Mouse (Mus musculus) heart, embryonic 14.5 days (tissue): ENCODE results near the gene Gapvd1. TPM values are rescaled to one million over a fixed set of nuclear protein-coding genes. Genes with fewer than 3 reads are reported as not detected.

Experiments used
- ATAC-seq: fragments of 200-750 bp; cut with Nextera tagmentation; 2 replicates; pipeline ENCODE4 v1.8.0; 2017; ENCODE audit warnings: low read depth, moderate TSS enrichment; ENCODE audit not compliant: insufficient number of reproducible peaks, insufficient read depth, low FRiP score
- H3K27ac ChIP-seq, 2 experiments: fragments of 200-500 bp in 1 of 2; fragments of 300-500 bp in 1 of 2; sonication (generic) in 1 of 2; replicated peaks in 1 of 2; 2 replicates each; pipeline ENCODE4 v1.5.1; 2012 to 2014; ENCODE audit warnings: low read depth in 2 of 2, low read length in 2 of 2, control low read depth in 1 of 2, mild to moderate bottlenecking in 1 of 2, mixed read lengths in 1 of 2; ENCODE audit not compliant: control insufficient read depth in 1 of 2, insufficient read depth in 1 of 2
- H3K27me3 ChIP-seq: fragments of 300-500 bp; sonication (generic); 2 replicates; pipeline ENCODE4 v1.6.1; 2014; ENCODE audit warnings: mild to moderate bottlenecking, low read length, control low read depth; ENCODE audit not compliant: control insufficient read depth, insufficient read depth
- H3K36me3 ChIP-seq: fragments of 300-500 bp; sonication (generic); 2 replicates; pipeline ENCODE4 v1.6.1; 2014; ENCODE audit warnings: mild to moderate bottlenecking, control low read depth, low read length, mixed read lengths; ENCODE audit not compliant: control insufficient read depth, insufficient read depth
- H3K4me1 ChIP-seq, 2 experiments: fragments of 200-500 bp in 1 of 2; fragments of 300-500 bp in 1 of 2; sonication (generic) in 1 of 2; 2 replicates each; pipeline ENCODE4 v1.6.1; 2012 to 2014; ENCODE audit warnings: low read length in 2 of 2, control low read depth in 1 of 2, mixed read lengths in 1 of 2; ENCODE audit not compliant: control insufficient read depth in 2 of 2, insufficient read depth in 2 of 2
- H3K4me2 ChIP-seq: fragments of 300-500 bp; sonication (generic); 2 replicates; pipeline ENCODE4 v1.6.1; 2014; ENCODE audit warnings: mild to moderate bottlenecking, low read length
- H3K4me3 ChIP-seq, 2 experiments: fragments of 200-500 bp in 1 of 2; fragments of 300-500 bp in 1 of 2; sonication (generic) in 1 of 2; 2 replicates each; pipeline ENCODE4 v1.5.1; 2012 to 2014; ENCODE audit warnings: low read length in 2 of 2, mild to moderate bottlenecking in 2 of 2, control low read depth in 1 of 2, low read depth in 1 of 2, moderate library complexity in 1 of 2; ENCODE audit not compliant: control insufficient read depth in 1 of 2, insufficient read depth in 1 of 2
- H3K9ac ChIP-seq: fragments of 300-500 bp; sonication (generic); 2 replicates; pipeline ENCODE4 v1.6.1; 2014; ENCODE audit warnings: mild to moderate bottlenecking, low read length
- H3K9me3 ChIP-seq: fragments of 300-500 bp; sonication (generic); 2 replicates; pipeline ENCODE4 v1.6.1; 2016; ENCODE audit warnings: low read length, control low read depth; ENCODE audit not compliant: control insufficient read depth
- whole genome bisulfite sequencing: fragments of 180-500 bp; shearing (Covaris S2); extraction: QIAGEN DNeasy Blood & Tissue Kit; methylation state at CpG from one replicate; pipeline ENCODE4 v1.1.7; 2014; 5-methylcytosine and 5-hydroxymethylcytosine counted together
- polyA plus RNA-seq: library from polyadenylated mRNA; unstranded; fragments of >200 nt; fragmentation: Nextera tagmentation; extraction: Ambion mirVana; gene quantifications from 2 replicates; pipeline ENCODE4 v1.2.1, GENCODE M21; 2014

Gene Gapvd1
- polyA plus RNA-seq, 1 experiment from 2014 or later, result 66.2 TPM

DNA sequence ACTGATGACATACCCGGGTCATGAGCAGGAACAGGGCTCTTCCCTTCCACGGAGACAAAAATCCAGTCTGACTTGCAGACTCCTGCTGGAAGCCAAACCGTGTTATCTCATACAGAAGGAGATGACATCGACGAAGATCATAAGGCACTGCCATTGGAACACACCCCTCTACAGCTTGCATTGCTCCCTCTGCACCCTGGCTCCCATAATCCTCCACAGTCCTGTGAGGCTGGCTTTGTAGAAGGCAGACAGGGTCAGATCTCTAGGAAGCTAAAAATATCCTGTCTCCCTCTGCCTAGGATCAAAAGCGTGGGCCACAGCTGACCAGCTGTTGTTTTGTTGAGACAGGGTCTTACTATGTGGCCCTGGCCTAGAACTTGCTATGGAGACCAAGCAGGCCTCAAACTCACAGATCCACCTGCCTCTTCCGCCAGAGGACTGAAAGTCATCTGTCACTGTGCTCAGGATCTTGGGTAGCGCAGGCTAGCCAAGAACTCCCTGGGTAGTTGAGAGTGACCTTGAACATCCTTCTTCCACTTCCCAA, 85.8 kb downstream of the Gapvd1 start:
- ATAC-seq, result no peak
- H3K4me3 ChIP-seq, result peak overlapping the region in 1 of 2 experiments; percentile 10; a peak in 1 of 4 replicates

DNA sequence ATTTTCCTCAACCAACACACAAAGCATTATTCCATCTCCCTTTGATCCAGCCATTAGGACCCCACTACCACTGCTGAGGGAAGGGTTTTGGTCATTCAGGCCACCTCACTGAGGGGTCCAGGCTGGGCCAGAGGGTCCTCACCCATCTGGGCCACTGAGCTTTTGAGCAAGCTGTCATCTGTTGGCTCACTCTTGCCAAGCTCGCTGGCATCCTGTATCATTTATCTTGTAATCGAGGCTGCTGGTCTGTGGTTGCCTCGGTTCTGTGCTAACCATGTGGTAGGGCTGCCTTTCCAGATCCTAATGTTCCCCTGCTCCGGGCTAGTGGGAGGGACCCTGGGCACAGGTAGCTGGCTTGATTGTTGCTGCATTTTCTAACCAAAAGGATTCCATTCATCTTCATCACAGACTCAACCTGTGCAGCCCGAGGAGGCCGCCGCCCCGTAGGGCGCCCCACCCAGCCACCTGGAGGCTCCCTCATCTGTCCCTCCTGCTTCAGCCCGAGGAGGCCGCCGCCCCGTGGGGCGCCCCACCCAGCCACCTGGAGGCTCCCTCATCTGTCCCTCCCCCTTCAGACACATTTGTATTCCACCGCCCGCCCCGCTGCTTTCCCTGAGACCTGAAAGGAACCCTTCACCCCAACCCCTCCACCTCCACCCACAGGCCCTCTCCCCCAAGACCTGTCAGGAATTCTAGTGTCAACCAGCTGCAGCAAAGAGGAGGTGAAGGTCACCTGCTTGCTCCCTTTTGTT, 86.4 kb downstream of the Gapvd1 start:
- Histone ChIP-seq H3K4me2 (peak overlapping the region; percentile 50), H3K9me3 (no peaks in the 10 kb centered on the region), H3K27ac (peak overlapping the region; percentile 91), H3K9ac (0 out of 2 replicates have a peak overlapping the region, but pooled peaks have one; percentile 39), H3K4me1 (peaks cover 19 to 20% of the 10 kb centered on the region in 2 experiments), H3K27me3 (no peaks in the 10 kb centered on the region), H3K36me3 (peaks cover 2% of the 10 kb centered on the region; the same call in 1 of the 2 replicates), H3K4me3 (peak overlapping the region; percentile 1 to 10; a peak in 2 of 4 replicates)
- WGBS, result 44% methylated on average over 17 of the region's 17 CpGs
- no peak for ATAC-seq

More for the DNA sequence above, 85.8 kb downstream of the Gapvd1 start:
- peak overlapping the region; percentile 50 for H3K4me2 ChIP-seq
- H3K9me3 ChIP-seq, result no peaks in the 10 kb centered on the region
- peaks cover 19 to 20% of the 10 kb centered on the region in 2 experiments for H3K4me1 ChIP-seq
- H3K27me3 ChIP-seq, result no peaks in the 10 kb centered on the region
- peak overlapping the region; percentile 91 for H3K27ac ChIP-seq
- H3K9ac ChIP-seq, result peak overlapping the region; percentile 39; the same call in 1 of the 2 replicates
- H3K36me3 ChIP-seq, result peaks cover 9% of the 10 kb centered on the region; the same call in 1 of the 2 replicates
- 25% methylated on average over 8 of the region's 8 CpGs for WGBS

DNA sequence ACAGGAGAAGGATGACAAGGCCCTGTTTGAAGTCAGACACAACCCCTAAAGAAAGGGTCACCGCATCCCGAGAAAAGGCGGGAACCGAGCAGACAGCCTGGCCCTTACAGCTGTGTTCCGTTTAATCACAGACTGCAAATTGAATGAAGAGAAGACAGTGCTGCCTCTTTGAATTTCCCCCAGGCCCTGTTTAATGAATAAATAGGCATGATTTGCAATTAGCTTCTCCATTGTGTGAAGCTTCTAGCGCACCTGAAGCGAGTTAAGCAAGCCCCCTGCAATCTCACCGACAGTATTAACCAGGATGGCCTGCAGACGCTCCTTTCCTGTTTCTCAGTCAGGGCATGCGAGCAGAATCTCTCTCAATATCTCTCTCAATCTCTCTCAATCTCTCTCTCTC, 87.2 kb downstream of the Gapvd1 start:
- Histone ChIP-seq H3K27me3 (no peaks in the 10 kb centered on the region), H3K4me1 (peaks cover 19 to 20% of the 10 kb centered on the region in 2 experiments), H3K9ac (no peak overlapping the region), H3K4me2 (no peak overlapping the region), H3K4me3 (no peak overlapping the region), H3K9me3 (no peaks in the 10 kb centered on the region), H3K36me3 (no peaks in the 10 kb centered on the region), H3K27ac (no peak overlapping the region)
- no peak for ATAC-seq
- 62% methylated on average over 10 of the region's 10 CpGs for WGBS

DNA sequence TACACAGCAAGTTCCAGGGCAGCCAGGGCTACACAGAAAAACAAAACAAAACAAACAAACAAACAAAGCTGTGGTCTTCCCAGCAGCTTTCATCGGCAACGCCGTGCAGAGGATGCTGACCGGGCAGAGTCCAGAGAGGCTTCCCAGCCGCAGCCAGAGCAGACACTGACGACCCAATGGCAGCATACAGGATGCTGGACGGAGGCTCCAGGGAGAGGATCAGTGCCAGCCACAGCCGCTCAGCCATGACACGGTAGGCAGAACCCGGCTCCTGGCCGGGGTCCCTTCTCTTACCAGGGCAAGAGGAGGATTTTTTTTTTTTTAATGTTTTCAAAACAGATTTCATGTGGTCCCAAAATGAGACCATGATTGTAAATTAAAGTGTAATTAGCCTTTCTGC, 107.6 kb downstream of the Gapvd1 start:
- 57% methylated on average over 11 of the region's 11 CpGs for whole genome bisulfite sequencing
- H3K9ac ChIP-seq, result no peak overlapping the region
- no peaks in the 10 kb centered on the region for H3K36me3 ChIP-seq
- H3K4me3 ChIP-seq, result no peak overlapping the region
- H3K4me1 ChIP-seq, result peaks cover 4 to 6% of the 10 kb centered on the region in 2 experiments; a peak in 3 of 4 replicates
- H3K27me3 ChIP-seq, result no peaks in the 10 kb centered on the region
- H3K9me3 ChIP-seq, result no peaks in the 10 kb centered on the region
- no peak overlapping the region for H3K4me2 ChIP-seq
- H3K27ac ChIP-seq, result no peak overlapping the region
- ATAC-seq, result no peak

DNA sequence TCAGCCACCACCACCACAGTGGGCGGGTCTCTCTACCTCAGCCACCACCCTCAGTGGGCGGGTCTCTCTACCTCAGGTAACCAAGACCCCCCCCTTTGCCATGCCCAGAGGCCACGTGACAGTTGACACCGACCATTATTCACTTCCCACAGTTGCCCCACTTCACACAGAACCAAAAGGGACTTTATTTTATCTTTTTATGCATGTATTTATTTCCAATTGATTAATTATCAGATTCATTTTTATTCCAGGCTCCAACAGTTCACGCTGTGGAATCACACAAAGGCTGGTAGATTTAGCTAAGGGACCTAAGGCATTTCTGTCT, 108.5 kb downstream of the Gapvd1 start:
- Histone ChIP-seq H3K9ac (no peak overlapping the region), H3K4me3 (peak overlapping the region; percentile 50 to 57; a peak in 3 of 4 replicates), H3K36me3 (no peaks in the 10 kb centered on the region), H3K27ac (no peak overlapping the region), H3K9me3 (no peaks in the 10 kb centered on the region), H3K4me1 (peaks cover 4 to 6% of the 10 kb centered on the region in 2 experiments; a peak in 3 of 4 replicates), H3K4me2 (peak overlapping the region; percentile 78), H3K27me3 (no peaks in the 10 kb centered on the region)
- no peak for ATAC-seq
- WGBS, result 6% methylated on average over 5 of the region's 5 CpGs

DNA sequence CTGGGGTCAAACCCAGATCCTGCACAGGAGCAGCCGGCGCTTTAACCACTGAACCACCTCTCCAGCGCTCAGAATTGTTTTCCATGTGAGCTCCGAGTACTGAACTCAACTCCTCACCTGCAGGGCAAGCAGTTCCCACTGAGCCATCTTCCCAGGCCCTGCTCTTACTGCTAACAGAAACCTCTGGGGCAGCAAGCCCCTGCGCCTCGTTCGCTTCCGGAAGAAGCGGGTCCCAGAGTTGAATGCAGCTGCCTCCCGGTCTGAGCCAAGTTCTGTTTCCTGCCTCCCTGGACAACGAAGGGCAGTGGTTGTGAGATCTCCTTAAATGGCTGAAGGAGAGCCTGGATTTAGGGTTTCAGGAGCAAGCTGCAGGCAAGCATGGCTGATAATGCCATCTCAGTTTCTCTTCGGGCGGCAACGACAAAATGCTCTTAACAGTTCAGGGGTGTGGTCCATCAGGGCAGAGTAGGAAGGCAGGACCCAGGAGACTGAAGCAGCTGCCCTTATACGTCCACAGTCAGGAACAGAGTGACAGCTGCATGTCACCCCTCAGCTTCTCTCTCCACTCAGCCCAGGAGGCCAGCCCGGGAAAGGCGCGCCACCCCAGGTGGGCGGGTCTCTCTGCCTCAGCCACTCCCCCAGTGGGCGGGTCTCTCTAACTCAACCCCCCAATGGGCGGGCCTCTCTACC, 109.0 kb downstream of the Gapvd1 start:
- H3K27ac ChIP-seq, result peak overlapping the region in 1 of 2 experiments; percentile 35; a peak in 2 of 4 replicates
- no peaks in the 10 kb centered on the region for H3K36me3 ChIP-seq
- H3K9ac ChIP-seq, result peak overlapping the region; percentile 72
- H3K4me2 ChIP-seq, result peak overlapping the region; percentile 78
- H3K4me3 ChIP-seq, result peak overlapping the region; percentile 50 to 57
- peaks cover 4 to 6% of the 10 kb centered on the region in 2 experiments; a peak in 3 of 4 replicates for H3K4me1 ChIP-seq
- H3K9me3 ChIP-seq, result no peaks in the 10 kb centered on the region
- peak; percentile 77 for ATAC-seq
- WGBS, result 6% methylated on average over 19 of the region's 21 CpGs
- H3K27me3 ChIP-seq, result no peaks in the 10 kb centered on the region

DNA sequence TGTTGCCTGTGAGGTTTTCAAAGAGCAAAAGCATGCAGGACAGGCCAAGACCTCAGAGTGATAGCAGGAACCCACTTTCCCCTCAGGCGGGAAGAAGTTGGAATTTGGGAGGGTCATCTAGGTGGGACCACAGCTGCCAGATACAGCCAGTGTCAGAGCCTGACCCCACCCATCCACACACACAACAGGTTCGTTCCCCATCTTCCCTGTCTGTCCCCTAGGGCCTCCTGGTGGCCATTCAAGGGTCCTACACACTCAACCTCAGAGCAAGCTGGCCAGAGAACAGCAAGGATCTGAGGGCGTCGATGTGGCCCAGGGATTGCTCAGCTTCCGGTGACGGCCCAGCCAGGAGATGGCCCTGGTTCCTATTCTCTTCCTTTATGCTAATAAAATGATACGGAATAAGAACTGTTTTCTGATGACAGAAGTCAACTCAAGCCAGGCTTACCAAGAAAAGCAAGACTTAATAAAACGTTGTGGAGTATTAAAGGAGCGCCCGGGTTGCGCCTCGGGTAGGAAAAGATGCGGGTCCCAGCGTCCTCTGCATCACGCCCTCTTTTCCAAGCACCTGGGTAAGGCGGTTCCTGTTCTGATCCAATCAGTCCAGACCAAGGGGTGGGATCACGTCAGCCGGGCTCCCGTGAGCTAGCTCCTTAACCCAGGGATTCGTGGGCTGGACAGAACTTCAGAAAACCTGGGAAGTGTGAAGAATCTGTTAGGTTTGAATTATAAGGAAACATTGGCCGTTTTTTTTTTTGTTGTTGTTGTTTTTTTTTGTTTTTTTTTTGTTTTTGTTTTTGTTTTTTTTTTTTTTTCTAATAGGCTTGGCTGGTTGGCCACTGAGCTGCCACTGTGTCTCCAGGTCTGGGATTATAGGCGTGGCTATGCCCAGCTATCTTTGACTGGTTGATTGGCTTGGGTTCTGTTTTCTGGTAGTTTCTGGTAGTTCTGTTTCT, 110.2 kb downstream of the Gapvd1 start:
- 44% methylated on average over 22 of the region's 22 CpGs for WGBS
- ATAC-seq, result no peak
- no peak overlapping the region for H3K4me3 ChIP-seq
- H3K27ac ChIP-seq, result no peak overlapping the region
- H3K4me2 ChIP-seq, result no peak overlapping the region; the same call in 1 of the 2 replicates
- H3K9ac ChIP-seq, result no peak overlapping the region
- H3K36me3 ChIP-seq, result no peaks in the 10 kb centered on the region
- H3K27me3 ChIP-seq, result no peaks in the 10 kb centered on the region
- peaks cover 4 to 6% of the 10 kb centered on the region in 2 experiments; a peak in 3 of 4 replicates for H3K4me1 ChIP-seq
- H3K9me3 ChIP-seq, result no peaks in the 10 kb centered on the region
